Mouse (Mus musculus): Measurements from ENCODE around the gene Ccdc6. TPM values are rescaled to one million over a fixed set of nuclear protein-coding genes. Genes with fewer than 3 reads are reported as not detected.
A peak's percentile ranks its signal among the peaks of the same experiment; 100 is the strongest.

Gene Ccdc6
- total and polyA plus RNA-seq, 3 experiments: 25.4 to 143 (median 42.0) TPM

DNA sequence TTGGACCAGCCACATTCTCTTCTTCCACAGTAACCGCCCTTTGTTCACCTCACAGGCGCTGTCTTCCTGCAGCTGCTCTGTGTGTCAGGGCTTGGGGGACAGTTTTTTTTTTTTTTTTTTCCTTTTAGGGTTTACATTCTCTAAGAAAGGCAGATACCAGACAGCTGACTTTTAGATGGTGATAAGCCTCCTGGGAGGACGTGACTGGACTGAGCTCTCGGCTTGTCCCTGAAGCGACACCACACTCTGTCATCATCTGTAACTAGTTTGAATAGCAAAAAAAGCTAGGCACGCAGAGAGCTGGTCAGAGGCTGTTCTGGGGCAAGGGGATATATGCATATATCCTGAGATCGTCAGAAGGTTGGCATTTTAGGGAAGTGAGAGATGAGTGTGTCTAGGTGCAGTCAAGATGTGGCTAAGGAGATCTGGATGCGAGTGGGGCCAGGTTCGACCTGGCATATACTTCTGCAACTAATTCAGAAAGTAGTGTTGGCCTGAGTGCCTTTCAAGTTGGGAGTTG lies 23.0 kb downstream of the Ccdc6 start (continued):
- TF ChIP-seq MAX (IDR thresholded peaks at IDR 0.05; ENCODE audit: low read length) (no peak), USF1 (IDR thresholded peaks at IDR 0.05; ENCODE audit: low read depth, low read length) (no peak), KAT2A (conservative IDR thresholded peaks at IDR 0.05; ENCODE audit: low read depth, low read length) (no peak), TCF12 (IDR thresholded peaks at IDR 0.05; ENCODE audit: low read depth, low read length) (0 out of 2 replicates have a peak, but pooled peaks have one; percentile 8), NELFE (IDR thresholded peaks at IDR 0.05; ENCODE audit: low read depth, low read length) (no peak), POLR2AphosphoS2 (IDR thresholded peaks at IDR 0.05; ENCODE audit: low read length) (no peak), ZNF384 (IDR thresholded peaks at IDR 0.05; ENCODE audit: low read depth, low read length) (peak; percentile 98), CHD1 (IDR thresholded peaks at IDR 0.05; ENCODE audit: low read depth, low read length) (no peak), EP300 (IDR thresholded peaks at IDR 0.05; ENCODE audit: low read depth in 1 of 2, low read length in 2 of 2) (peak; percentile 40 to 42; a peak in 3 of 4 replicates), MXI1 (IDR thresholded peaks at IDR 0.05; ENCODE audit: low read depth, low read length) (0 out of 2 replicates have a peak, but pooled peaks have one; percentile 47)

DNA sequence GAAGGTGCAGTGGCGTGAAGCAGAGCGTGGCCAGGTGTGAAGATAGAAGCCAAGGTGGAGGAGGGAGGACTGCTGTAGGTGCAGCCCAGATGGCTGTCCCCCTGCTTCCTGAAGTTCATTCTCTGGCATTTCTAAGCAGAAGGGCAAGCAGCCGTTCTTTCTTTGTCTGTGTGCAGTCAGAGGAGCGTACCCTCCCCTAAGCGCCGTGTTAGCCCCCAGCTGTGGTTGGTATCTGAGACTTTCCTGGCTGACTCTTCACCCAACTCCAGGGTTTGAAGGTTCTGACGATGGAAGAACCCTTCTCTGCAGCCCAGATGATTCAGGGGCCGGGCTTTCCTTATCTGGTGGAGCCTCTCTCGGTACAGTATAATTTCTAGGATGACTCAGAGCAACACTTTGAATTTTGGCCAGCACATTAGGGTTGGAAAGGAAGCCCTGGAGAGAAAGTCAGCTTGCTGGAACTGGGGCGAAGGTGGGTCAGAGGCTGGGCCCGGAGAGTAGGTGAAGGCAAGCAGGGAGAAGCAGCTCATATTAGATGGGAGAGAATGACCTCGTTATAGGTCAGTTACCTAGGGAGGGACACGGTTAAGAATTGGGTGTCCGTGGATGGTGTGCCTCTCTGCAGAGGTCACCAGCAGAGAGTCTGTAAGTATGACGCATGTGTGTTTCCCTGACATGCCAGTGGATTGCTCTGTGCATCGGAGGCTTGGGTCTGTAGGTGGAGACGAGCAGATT lies 23.9 kb downstream of the Ccdc6 start:
- H3K4me1 ChIP-seq (ENCODE audit: control insufficient read depth in 1 of 2, insufficient read depth in 2 of 2, low read length in 2 of 2): peaks cover 14 to 33% of the 10 kb centered on the region in 2 experiments
- H3K4me3 ChIP-seq (ENCODE audit: control insufficient read depth in 1 of 2, insufficient read depth in 1 of 2, low read depth in 2 of 2, low read length in 2 of 2): peak overlapping the region; percentile 35 to 46
- peak overlapping the region; percentile 50 for H3K9ac ChIP-seq (ENCODE audit: control insufficient read depth, low read depth, low read length, poor library complexity, severe bottlenecking)
- no peaks in the 10 kb centered on the region for H3K27me3 ChIP-seq (ENCODE audit: control insufficient read depth in 1 of 2, insufficient read depth in 2 of 2, low read length in 2 of 2)
- TF ChIP-seq HCFC1 (IDR thresholded peaks at IDR 0.05; ENCODE audit: low read depth, low read length) (no peak), USF1 (IDR thresholded peaks at IDR 0.05; ENCODE audit: low read depth, low read length) (no peak), MYC (IDR thresholded peaks at IDR 0.05; ENCODE audit: low read depth, low read length) (0 out of 2 replicates have a peak, but pooled peaks have one; percentile 18), TAL1 (IDR thresholded peaks at IDR 0.05; ENCODE audit: low read length) (no peak), ETS1 (IDR thresholded peaks at IDR 0.05; ENCODE audit: low read depth, low read length) (peak; percentile 94), RCOR1 (IDR thresholded peaks at IDR 0.05; ENCODE audit: low read depth, low read length) (peak; percentile 49; the same call in 1 of the 2 replicates), UBTF (IDR thresholded peaks at IDR 0.05; ENCODE audit: borderline replicate concordance, insufficient read depth, low read depth, low read length) (no peak), TCF12 (IDR thresholded peaks at IDR 0.05; ENCODE audit: low read depth, low read length) (peak; percentile 51), GATA1 (IDR thresholded peaks at IDR 0.05; ENCODE audit: low read depth, low read length) (peak; percentile 62; the same call in 1 of the 2 replicates), SIN3A (IDR thresholded peaks at IDR 0.05; ENCODE audit: low read length) (peak; percentile 70), EP300 (IDR thresholded peaks at IDR 0.05; ENCODE audit: low read depth in 1 of 2, low read length in 2 of 2) (peak; percentile 45 to 58), JUND (IDR thresholded peaks at IDR 0.05; ENCODE audit: low read depth, low read length) (peak; percentile 64; the same call in 1 of the 2 replicates)
- H3K79me2 ChIP-seq (ENCODE audit: control insufficient read depth, insufficient read depth, low read length, poor library complexity): peaks cover 40% of the 10 kb centered on the region
- H3K27ac ChIP-seq (ENCODE audit: control insufficient read depth, low read depth, low read length): peak overlapping the region; percentile 96
- no peaks in the 10 kb centered on the region for H3K9me3 ChIP-seq (replicated peaks; ENCODE audit: insufficient read depth, low read length)
- peaks cover 0 to 27% of the 10 kb centered on the region in 2 experiments; a peak in 2 of 4 replicates for H3K36me3 ChIP-seq (ENCODE audit: control insufficient read depth in 1 of 2, insufficient read depth in 2 of 2, low read length in 2 of 2)
- DNase-seq (ENCODE audit: low read depth, low spot score): peak; percentile 87
